Mouse (Mus musculus) E14TG2a.4 (cell line): Measurements from ENCODE around the gene Dchs2.

Experiments used
- CTCF ChIP-seq: conservative IDR thresholded peaks from 2 replicates; pipeline ENCODE4 v1.5.1; 2014; ENCODE audit warnings: low read length
- NANOG ChIP-seq: IDR thresholded peaks from 2 replicates; pipeline ENCODE4 v1.6.1; 2014; ENCODE audit warnings: borderline replicate concordance, low read length, mixed read lengths
- POU5F1 ChIP-seq: IDR thresholded peaks from 2 replicates; pipeline ENCODE4 v1.6.1; 2014; ENCODE audit warnings: low read length, borderline replicate concordance

DNA sequence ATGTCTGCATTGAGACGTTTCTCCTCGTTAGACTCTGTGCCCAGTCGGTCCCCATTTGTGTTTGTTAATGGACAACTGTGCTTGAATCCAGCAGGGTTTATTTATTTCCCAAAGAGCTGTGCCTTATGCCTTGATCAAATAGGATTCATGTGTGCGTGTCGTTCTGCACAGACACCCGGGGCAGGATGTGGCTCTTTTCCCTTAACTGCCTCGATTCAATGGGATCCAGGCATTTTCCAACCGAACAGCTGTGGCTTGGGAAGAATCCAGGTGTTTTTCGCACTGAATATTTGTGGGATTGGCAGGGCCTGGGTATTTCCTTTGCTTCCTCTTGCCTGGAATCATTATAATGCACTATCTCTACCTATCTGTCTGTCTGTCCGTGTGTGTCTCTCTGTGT is 10.2 kb upstream of the Dchs2 start:
- TF ChIP-seq CTCF = no peak
- no peak for TF ChIP-seq NANOG
- no peak for TF ChIP-seq POU5F1
